Mouse (Mus musculus) bone marrow macrophage, adult 2 months (primary cell): ENCODE measurements around the gene Olfr172. TPM values are rescaled to one million over a fixed set of nuclear protein-coding genes. Genes with fewer than 3 reads are reported as not detected.

ENCODE experiments used
- H3K27ac ChIP-seq: 2 replicates; pipeline ENCODE4 v1.5.1; 2012; ENCODE audit warnings: low read depth, low read length; ENCODE audit not compliant: insufficient read depth
- H3K4me1 ChIP-seq: 2 replicates; pipeline ENCODE4 v1.6.1; 2012; ENCODE audit warnings: low read length; ENCODE audit not compliant: control insufficient read depth, insufficient read depth
- H3K4me3 ChIP-seq: 2 replicates; pipeline ENCODE4 v1.5.1; 2012; ENCODE audit warnings: mild to moderate bottlenecking, low read length, moderate library complexity; ENCODE audit not compliant: insufficient read depth
- CTCF ChIP-seq: IDR thresholded peaks from 2 replicates; pipeline ENCODE4 v1.5.1; 2012; ENCODE audit warnings: low read depth, mild to moderate bottlenecking, low read length, moderate library complexity
- POLR2A ChIP-seq: IDR thresholded peaks from 2 replicates; pipeline ENCODE4 v1.6.1; 2012; ENCODE audit warnings: mild to moderate bottlenecking, low read depth, low read length, borderline replicate concordance
- polyA plus RNA-seq: library from polyadenylated mRNA; stranded (reverse); fragments of >200 nt; gene quantifications from 2 replicates; pipeline ENCODE4 v1.2.4, GENCODE M21; 2012; ENCODE audit not compliant: missing spikeins, insufficient read depth, insufficient read length

Gene Olfr172
- not detected in 2 replicates for polyA plus RNA-seq

DNA sequence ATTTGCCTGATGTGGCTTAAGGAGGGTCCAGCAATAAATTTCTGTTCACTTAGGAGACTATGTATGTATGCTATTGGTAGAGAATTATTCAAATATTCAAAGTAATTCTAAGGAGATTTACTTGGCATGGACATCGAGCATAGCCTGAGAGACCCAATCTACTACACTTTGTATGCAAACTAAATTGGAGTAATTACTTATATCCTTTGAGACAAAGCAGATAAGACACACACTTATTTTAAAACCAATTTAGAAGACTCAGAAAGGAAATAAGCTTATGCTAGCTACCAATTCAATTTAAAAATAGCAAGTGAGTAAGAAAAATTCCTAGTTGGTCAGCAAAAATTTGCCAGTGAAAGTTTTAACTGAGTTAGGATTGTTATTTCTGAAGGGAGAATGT, at the start of gene Olfr172:
TSS of gene Olfr172 (minus strand) at position 101 of the 400 bp plus-strand sequence.
- Histone ChIP-seq H3K4me3 (no peak within 1 kb of the TSS), H3K4me1 (no peaks in the 10 kb centered on the region), H3K27ac (no peak within 1 kb of the TSS)
- TF ChIP-seq CTCF = no peak
- no peak for TF ChIP-seq POLR2A

GRCm38 (mm10) chr16:58800168-58800567, 37.2 kb upstream of the Olfr172 start, which contains the start of gene Olfr173:
Gene Olfr173 (minus strand): TSS chr16:58800268.
- TF ChIP-seq POLR2A = no peak
- no peak for TF ChIP-seq CTCF
- H3K4me3 ChIP-seq = no peak within 1 kb of the TSS
- H3K27ac ChIP-seq = no peak within 1 kb of the TSS
- no peaks in the 10 kb centered on the region for H3K4me1 ChIP-seq

DNA sequence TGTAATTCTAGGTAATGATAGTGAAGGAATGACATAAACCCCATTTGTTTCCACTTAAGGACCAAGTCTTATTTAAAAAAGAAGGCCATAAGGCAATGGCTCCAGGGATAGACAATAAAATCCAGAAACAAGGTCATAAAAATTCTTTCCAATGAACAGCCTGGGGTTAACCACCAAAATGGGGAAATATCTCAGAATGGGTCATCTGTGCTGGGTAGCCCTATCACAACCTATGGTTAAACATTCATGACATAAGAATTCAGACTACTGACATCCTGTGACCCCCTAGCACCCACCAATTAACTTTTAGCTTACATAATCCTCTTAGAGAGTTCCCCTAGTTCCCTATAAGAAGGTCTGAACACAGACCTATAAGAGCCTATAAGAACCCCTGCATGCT, 6.8 kb downstream of the Olfr172 start:
- Histone ChIP-seq H3K27ac (no peak overlapping the region), H3K4me3 (no peak overlapping the region), H3K4me1 (no peaks in the 10 kb centered on the region)
- no peak for TF ChIP-seq CTCF
- TF ChIP-seq POLR2A = no peak

GRCm38 (mm10) chr16:58751314-58751713, 11.7 kb downstream of the Olfr172 start:
- Histone ChIP-seq H3K27ac (no peak overlapping the region), H3K4me1 (no peaks in the 10 kb centered on the region), H3K4me3 (no peak overlapping the region)
- 0 out of 2 replicates have a peak, but pooled peaks have one; percentile 10 for TF ChIP-seq CTCF
- TF ChIP-seq POLR2A = no peak

- Histone ChIP-seq H3K4me1 (no peaks in the 10 kb centered on the region), H3K4me3 (no peak overlapping the region), H3K27ac (no peak overlapping the region)
- no peak for TF ChIP-seq POLR2A
- no peak for TF ChIP-seq CTCF
Observed at GRCm38 (mm10) chr16:58746715-58747114, 16.3 kb downstream of the Olfr172 start.

DNA sequence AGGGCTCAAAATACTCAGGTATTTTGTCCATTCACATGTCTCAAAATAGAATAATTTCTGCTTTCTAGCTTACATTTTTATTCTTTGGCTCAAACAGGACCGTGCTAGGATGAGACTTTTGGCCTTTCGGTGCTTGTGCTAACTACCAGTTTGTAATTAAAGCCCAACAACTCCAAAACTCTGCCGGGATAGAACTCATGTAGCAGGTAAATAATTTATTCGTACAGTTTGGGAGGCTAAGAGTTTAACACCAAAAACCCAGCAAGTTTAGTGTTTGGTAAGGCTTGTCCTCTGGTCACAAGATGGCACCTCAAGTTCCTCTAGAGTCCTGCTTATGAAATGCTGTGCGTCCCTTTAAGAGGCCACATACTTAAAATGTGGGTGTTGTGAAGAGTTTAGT, 22.2 kb downstream of the Olfr172 start:
- Histone ChIP-seq H3K27ac (no peak overlapping the region), H3K4me3 (no peak overlapping the region), H3K4me1 (peaks cover 14% of the 10 kb centered on the region)
- TF ChIP-seq POLR2A = no peak
- no peak for TF ChIP-seq CTCF

- H3K27ac ChIP-seq = no peak overlapping the region
Observed at GRCm38 (mm10) chr16:58738800-58739199, 24.2 kb downstream of the Olfr172 start.

DNA sequence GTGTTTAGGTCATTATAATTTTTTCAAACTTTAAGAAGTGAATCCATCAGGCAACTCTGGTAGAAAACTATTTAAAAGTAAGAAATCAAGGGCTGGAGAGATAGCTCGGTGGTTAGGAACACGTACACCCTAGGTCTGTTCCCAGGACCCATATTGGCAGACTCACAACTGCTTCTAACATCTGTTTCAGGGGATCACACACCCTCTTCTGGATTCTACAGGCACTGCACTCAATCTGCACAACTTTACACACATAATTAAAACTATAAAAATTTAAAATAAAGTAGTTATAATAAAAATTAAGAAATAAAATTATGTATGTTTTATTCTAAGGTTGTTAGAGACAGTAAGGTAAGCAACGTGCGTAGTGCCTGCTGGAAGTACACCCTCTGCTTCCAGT, 24.8 kb downstream of the Olfr172 start:
- H3K27ac ChIP-seq = no peak overlapping the region
- TF ChIP-seq POLR2A = no peak
- TF ChIP-seq CTCF = no peak
- no peak overlapping the region for H3K4me3 ChIP-seq
- peaks cover 14% of the 10 kb centered on the region for H3K4me1 ChIP-seq

More at GRCm38 (mm10) chr16:58738800-58739199, 24.2 kb downstream of the Olfr172 start:
- H3K4me3 ChIP-seq = no peak overlapping the region
- TF ChIP-seq POLR2A (no peak), CTCF (no peak)
- peaks cover 14% of the 10 kb centered on the region for H3K4me1 ChIP-seq

- TF ChIP-seq POLR2A (no peak), CTCF (no peak)
- H3K27ac ChIP-seq = peak overlapping the region; percentile 54
- peaks cover 6% of the 10 kb centered on the region for H3K4me1 ChIP-seq
Observed at GRCm38 (mm10) chr16:58728176-58728671, 34.8 kb downstream of the Olfr172 start.

GRCm38 (mm10) chr16:58727477-58728131, 35.4 kb downstream of the Olfr172 start, which contains the start of gene Cldnd1:
Gene Cldnd1 (plus strand): TSS chr16:58727910.
- TF ChIP-seq CTCF (no peak), POLR2A (no peak)
- Histone ChIP-seq H3K4me1 (peaks cover 6% of the 10 kb centered on the region), H3K4me3 (peak within 1 kb of the TSS; percentile 67), H3K27ac (peak within 1 kb of the TSS; percentile 54)

More at GRCm38 (mm10) chr16:58728176-58728671, 34.8 kb downstream of the Olfr172 start:
- peak overlapping the region; percentile 67 for H3K4me3 ChIP-seq

DNA sequence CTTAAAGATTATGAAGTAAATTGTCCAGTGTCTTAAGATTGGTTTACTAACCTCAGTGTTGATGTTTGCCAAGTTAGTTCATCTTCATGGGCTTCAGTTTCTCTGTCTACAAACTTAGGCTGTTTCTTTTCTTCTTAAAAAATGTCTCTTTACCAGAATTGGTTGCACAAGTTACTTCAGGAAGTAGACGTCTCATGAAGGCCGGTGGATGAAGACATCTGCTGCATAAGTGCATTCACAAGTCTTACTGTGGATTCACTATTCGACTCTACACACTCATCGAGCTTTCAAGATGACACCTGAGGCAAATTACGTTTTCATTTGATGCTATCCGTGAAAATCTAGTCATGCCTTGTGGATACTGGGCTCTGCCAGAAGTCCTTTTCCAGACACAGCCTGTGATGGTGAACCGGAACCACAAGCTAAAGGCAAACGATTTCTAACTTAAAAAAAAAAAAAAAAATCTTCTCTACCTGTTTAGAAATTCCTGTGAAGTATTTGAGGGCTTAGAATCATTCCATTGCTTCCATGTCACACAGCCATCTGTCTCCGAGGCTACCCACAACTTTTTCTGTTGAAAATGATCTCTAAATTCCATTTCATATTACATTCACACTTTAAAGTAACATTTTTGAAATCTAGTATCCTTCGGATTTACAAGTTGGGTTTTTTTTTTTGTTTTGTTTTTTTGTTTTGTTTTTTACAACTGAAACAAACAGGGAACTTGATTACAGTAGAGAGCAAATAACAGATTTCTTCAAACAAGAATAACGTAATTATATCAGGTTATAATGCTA, 36.1 kb downstream of the Olfr172 start:
- no peak for TF ChIP-seq POLR2A
- TF ChIP-seq CTCF = no peak
- peaks cover 6% of the 10 kb centered on the region for H3K4me1 ChIP-seq
- no peak overlapping the region for H3K4me3 ChIP-seq
- H3K27ac ChIP-seq = no peak overlapping the region
